Mouse (Mus musculus): Measurements from ENCODE around the gene Artn.

The Artn gene

DNA sequence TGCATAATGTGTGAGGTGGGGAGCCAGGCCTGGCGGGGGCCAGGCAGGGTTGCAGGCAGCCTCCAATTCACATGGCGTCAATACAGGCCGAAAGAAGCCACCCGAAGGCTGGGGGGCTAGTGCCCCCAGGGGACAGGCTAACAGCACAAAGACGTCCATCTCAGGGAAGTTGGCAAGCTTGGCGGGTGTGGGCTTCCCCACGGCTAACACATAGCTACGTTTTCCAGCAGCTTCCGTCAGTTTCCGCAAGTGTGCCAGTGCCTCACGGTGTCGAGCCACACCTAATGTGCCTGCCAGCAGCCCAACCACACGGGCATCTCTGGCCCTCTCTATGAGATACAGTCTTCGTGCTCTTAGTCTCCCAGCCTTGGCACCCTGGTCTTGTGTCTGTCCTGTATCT, 39.5 kb downstream of the Artn start:
- no peak for DNase-seq (ENCODE audit: low read depth, low spot score)

- DNase-seq (ENCODE audit: low read depth, low spot score) = no peak
Observed at GRCm38 (mm10) chr4:117889471-117889870, 40.1 kb downstream of the Artn start.

- DNase-seq (ENCODE audit: low read depth, low spot score) = no peak
Observed at GRCm38 (mm10) chr4:117887920-117888319, 41.6 kb downstream of the Artn start.

DNA sequence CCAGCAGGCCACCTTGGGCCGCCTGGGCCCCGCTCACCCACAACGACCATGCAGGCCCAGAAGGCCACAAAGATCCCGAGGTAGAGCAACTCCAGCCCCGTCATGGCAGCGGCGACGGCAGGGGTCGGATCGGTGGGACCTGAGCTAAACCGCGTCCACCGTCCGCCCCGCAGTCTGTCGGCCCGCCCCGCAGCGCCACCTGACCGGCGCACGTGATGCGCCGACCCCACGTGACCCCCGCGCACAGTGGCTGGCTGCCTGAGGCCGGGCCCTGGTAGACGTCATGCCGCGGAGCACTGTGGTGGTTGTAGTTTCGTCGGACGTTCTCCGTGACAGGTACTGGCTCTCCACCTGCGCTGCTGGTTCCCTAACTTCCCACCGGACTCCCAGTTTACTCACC, 42.4 kb downstream of the Artn start, which contains the start of gene Atp6v0b:
Atp6v0b (minus strand) TSS at position 201 of the 400 bp plus-strand sequence.
- peak; percentile 78 for DNase-seq (ENCODE audit: low read depth, low spot score)

DNA sequence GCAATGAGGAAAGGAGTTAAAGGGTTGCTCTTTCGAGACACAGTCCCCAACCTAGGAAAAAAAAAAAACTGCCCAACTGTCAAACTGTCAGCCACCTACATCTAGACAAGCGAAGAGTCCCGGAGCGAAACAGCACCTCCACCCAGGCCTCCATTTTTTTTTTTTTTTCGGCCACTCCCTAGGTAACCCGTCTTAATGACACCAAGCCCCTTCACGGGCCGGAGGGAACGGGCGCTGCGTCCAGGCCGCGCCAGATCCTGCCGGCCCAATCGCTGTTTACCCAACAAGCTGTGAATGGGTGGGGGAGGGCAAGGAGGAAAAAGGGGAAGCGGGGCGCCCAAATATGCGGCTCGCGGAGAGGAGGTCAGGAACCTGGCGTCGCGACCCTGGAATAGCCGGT, 42.9 kb downstream of the Artn start:
- DNase-seq (ENCODE audit: low read depth, low spot score) = no peak

DNA sequence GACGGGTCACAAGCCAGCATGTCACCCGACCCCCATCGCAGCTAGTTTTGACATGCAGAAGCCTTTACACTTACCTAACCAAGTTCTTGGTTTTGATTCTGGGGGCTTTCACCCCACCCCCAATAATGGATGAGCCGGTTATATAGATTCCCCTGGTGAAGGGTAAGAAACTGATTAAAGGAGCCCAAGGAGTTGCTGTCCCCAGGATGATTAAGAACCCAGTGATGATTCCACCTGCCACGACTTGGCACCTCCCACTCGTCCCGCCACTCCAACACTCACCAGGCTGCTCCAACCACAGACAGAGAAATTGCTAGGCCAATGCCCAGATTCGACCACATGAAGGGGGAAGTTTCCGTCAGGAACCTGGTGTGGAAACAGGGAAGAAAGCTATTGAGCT, 43.6 kb downstream of the Artn start:
- no peak for DNase-seq (ENCODE audit: low read depth, low spot score)

GRCm38 (mm10) chr4:117885093-117885492, 44.5 kb downstream of the Artn start:
- DNase-seq (ENCODE audit: low read depth, low spot score) = no peak

DNA sequence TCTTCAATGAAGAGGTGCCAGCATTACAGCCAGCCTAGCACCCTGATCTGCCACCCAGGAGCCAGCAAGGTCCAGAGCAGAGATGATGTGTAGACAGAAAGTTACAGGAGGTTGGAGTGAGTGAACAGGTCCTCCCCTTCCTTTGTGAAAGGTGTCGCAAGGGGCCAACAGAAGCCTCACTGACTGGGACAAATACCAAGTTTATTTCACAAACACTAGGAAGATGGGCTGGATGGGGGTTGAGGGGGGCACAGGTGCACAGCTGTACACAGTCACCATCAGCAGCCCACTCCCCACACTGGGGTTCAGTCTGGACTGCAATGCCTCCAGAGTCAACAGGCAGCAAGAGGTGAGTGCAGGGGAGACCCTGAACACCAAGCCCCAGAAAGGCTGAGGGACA, 45.4 kb downstream of the Artn start:
- DNase-seq (ENCODE audit: low read depth, low spot score) = no peak

GRCm38 (mm10) chr4:117882701-117883691, 46.6 kb downstream of the Artn start, which contains the start of gene B4galt2:
TSS of gene B4galt2 (minus strand) at chr4:117883487.
- DNase-seq (ENCODE audit: low read depth, low spot score) = no peak

GRCm38 (mm10) chr4:117878703-117879102, 50.9 kb downstream of the Artn start:
- no peak for DNase-seq (ENCODE audit: low read depth, low spot score)

DNA sequence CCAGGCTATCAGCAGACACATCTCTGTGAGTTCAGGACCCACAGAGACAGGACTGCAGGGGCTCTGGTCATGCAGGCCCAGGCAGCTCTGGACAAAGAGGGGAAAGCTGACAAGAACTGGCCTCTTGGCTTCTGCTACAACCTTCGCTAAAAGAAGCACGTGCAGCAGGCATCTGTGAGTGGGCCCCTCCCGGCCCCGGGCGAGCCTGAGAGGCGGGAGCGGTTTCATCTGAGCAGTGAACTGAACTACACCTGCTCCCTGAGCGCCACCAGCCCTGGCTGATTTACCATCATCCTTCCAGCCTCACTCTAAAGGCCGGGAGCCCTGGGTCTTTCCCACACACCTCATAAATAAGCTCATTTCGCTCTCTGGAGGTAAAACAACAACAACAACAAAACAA, 51.3 kb downstream of the Artn start:
- no peak for DNase-seq (ENCODE audit: low read depth, low spot score)
